Mouse (Mus musculus) ovary, adult 2 months (tissue): Measurements from ENCODE around the gene Ier5. TPM values are rescaled to one million over a fixed set of nuclear protein-coding genes. Genes with fewer than 3 reads are reported as not detected.

Experiments
- polyA plus RNA-seq: library from polyadenylated mRNA; depleted of rRNA; stranded (reverse); fragments of >200 nt; gene quantifications from 2 replicates; pipeline ENCODE4 v1.2.3, GENCODE M21; 2012; rRNA removed

The Ier5 gene
- 22.3 and 30.4 TPM in 2 replicates for polyA plus RNA-seq

DNA sequence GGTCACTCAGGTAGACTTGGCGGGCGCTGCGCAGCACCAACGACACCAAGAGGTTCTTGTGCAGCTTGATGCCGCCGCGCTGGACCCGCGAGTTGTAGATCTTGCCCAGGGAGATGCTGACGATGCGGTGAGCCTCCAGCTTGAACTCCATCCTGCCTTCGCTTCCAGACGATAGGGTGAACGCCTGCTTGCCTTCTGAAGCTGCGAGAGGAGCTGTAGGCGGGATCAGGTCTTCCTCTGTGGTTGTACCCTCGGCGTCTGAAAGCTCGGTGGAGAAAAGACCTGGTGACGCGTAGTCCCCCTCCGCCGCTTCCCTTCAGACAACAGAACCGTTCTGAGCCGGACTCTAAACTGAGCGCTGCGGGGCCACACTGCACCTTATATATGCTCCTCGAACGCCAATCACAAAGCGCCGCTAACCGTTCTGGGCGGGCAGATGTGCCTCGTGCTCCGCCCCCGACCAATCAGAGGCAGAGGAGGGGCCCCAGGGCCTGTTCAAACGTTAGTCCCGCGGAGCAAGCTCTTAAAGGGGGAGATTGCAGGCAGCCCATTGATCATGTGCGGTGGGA, at the start of gene Ier5:
TSS of gene Ier5 (minus strand) at position 357 of the 569 bp plus-strand sequence.

GRCm38 (mm10) chr1:155146572-155146980, 47.1 kb upstream of the Ier5 start, which contains the start of gene Mr1:
TSS of gene Mr1 (minus strand) at chr1:155146814.

Other genes with a start within 250 kb of the Ier5 start
- 0.37 and 0.43 TPM in 2 replicates for gene Cacna1e, start 215.1 kb downstream of the Ier5 start, polyA plus RNA-seq
- 4.5 and 6.8 TPM in 2 replicates for gene Mr1, start 47.2 kb upstream of the Ier5 start, polyA plus RNA-seq
- gene Stx6, start 59.1 kb upstream of the Ier5 start, polyA plus RNA-seq: 89.5 and 102 TPM in 2 replicates
- gene BC034090, start 144.8 kb upstream of the Ier5 start, polyA plus RNA-seq: 30.2 and 31.2 TPM in 2 replicates